Mouse (Mus musculus) gastrocnemius, adult 18-20 months (tissue): ENCODE measurements at regions not wholly inside any gene's neighbourhood (a gene's known extent, or its start where the extent isn't known, plus 50 kb on each side); places are given as distances from the start of the nearest gene placed in this dataset.
"Not testable (repeated sequence)": the region's sequence is repeated elsewhere in the genome, so short reads cannot be mapped to it uniquely, and the experiment has no call there.

ENCODE experiments used
- DNase-seq: peaks from one replicate; pipeline ENCODE4 v3.0.0; 2021; ENCODE audit warnings: low spot score

- no peak for DNase-seq
These were observed 149.3 kb upstream of the Kctd3 start for GRCm38 (mm10) chr1:189156906-189157305.

DNA sequence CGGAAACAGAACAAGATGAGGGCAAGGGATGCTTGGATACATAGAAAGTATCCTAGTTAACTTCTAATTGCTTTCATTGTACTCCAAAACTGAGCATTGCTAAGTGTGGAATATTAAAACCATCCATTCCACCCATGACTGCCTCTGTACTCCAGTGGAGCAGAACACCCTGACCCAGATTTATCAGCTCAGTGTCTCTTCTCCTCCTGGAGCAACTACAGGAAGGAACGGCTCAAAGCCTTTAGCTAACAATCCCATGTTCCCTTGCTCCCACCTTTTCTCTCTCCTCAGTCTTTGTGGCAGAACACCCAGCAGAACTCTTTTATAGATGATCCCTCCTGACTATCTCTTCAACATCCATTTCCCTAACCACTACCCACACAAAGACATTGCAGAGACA is 146.7 kb upstream of the Kctd3 start:
- no peak for DNase-seq

- no peak for DNase-seq
These were observed 145.5 kb upstream of the Kctd3 start for GRCm38 (mm10) chr1:189153150-189153549.

GRCm38 (mm10) chr1:189142982-189143451 is 135.4 kb upstream of the Kctd3 start:
- DNase-seq: no peak

- no peak for DNase-seq
These were observed 134.9 kb upstream of the Kctd3 start for GRCm38 (mm10) chr1:189142551-189142950.

- no peak for DNase-seq
These were observed 134.1 kb upstream of the Kctd3 start for GRCm38 (mm10) chr1:189141694-189142093.

- DNase-seq: no peak
These were observed 129.2 kb upstream of the Kctd3 start for GRCm38 (mm10) chr1:189136731-189137385.

DNA sequence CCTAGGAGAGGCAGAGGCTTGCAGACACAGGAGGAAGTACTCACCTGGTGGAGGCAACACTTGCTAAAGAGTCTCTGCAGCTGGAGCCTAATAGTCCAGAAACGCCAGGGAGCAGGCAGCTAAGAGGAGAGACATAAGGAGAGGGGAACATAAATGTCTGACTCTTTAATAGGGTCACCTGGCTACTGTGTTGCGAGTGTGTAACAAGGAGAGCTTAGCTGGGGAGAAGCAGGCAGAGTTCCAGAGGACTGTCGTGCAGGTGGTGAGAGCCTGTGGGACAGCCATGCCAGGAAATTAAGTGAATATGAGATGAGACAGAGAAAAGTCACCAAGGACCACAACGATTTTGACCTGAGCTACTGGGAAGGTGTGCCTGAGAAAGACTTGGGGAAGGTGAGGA is 128.2 kb upstream of the Kctd3 start:
- DNase-seq: no peak

GRCm38 (mm10) chr1:189128706-189129105 is 121.1 kb upstream of the Kctd3 start:
- DNase-seq: no peak

GRCm38 (mm10) chr1:189128246-189128645 is 120.6 kb upstream of the Kctd3 start:
- DNase-seq: not testable (repeated sequence)

DNA sequence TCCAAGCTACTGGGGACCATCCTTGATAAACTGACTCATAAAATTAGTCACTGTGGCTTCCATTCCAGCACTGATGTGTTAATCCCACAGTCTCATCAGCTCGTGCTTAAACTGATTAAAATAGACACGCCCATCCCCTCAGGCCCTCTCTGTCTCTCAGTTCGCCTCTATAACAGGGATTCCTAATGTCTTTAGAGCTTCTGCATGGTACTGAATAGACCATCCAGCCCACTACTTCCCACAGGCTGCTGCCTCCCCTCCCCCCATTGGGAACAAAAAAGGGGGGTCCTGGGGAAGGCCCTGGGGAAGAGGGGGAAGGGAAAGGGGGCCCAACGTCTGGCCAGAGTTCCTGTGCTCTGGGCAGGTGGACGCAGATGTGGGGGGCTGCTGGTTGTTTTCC is 119.7 kb upstream of the Kctd3 start:
- no peak for DNase-seq

DNA sequence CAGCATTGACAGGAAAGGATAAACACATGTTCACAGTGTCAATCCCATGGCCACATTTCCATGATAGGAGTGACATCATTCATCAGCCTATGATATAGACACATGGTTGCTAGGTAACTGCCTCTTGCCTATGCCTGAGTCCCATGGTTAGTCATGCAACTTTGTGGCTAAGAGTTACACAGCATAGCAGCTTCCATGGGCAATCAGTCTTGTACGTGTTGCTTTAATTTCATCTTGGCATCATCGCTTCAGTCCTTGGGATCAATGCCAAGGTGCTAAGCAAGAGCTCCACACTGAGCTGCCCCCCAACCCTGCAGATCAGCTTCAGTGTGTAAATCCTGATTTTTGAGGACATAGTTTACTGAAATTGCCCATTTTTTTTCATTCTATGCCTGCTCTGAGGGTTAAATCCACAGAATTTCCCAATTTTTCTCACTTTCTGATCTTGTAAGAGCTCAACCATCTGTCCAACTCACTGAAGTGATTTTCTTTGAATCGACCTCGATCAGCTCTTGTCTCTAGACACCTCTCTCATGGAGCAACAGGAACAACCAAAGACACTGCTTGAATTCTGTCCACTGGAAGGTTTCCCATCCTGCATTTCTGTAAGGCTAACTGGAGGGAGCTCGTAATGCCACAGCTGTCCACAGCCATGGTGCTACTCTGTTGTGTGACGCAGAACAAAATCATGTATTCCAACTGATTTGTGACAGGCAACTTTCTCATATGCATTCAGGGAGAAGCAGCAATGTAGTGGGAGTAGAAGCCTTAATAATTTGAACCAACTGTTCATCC is 112.5 kb upstream of the Kctd3 start:
- no peak for DNase-seq

DNA sequence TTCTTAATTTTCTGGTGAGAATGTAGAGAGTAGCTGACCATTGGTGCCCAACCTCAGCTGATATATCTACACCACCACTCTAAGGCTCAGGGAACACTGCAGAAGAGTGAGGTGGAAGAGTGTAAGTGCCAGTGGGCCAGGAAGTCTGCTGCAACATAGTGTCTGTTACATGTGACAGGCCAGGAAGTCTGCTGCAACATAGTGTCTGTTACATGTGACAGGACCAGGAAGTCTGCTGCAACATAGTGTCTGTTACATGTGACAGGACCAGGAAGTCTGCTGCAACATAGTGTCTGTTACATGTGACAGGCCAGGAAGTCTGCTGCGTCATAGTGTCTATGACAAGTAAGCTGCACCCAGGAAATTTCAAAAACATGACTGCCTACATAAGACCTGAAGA is 111.4 kb upstream of the Kctd3 start:
- DNase-seq: not testable (repeated sequence)

DNA sequence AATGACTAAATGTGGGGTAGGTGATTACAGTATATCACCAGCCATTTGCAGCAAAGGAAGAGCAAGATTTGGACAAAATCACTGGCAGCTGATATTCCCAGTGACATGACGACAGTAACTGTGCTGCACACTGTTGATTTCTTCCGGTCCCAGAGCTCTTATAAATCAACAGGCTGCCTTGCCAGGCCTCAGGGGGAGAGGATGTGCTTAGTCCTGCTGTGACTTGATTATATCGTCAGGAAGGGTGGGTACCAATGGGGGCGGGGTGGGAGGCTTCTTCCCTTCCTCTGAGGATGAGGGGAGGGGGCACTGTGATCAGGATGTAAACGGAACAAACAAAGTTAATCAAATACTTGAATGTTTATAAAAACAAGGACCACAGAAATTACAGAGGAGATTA is 110.9 kb upstream of the Kctd3 start:
- no peak for DNase-seq

- DNase-seq: no peak
These were observed 108.3 kb upstream of the Kctd3 start for GRCm38 (mm10) chr1:189115914-189116313.

DNA sequence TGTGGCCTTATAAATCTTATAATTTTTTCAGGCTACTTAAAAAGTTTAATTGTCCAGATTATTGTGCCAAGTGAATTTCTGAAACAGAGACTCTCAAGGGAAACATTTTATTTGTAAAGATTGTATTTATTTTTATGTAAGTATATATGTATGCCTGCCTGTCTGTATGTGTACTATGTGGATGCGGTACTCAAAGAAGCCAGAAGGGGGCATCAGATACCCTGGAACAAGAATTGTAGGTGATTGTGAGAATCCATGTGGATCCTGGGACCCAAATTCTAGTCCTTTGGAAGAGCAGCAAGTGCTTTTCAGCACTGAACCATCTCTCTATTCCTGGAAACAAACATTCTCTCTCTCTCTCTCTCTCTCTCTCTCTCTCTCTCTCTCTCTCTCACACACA is 107.6 kb upstream of the Kctd3 start:
- DNase-seq: no peak

- DNase-seq: no peak
These were observed 100.8 kb upstream of the Kctd3 start for GRCm38 (mm10) chr1:189108260-189109035.

DNA sequence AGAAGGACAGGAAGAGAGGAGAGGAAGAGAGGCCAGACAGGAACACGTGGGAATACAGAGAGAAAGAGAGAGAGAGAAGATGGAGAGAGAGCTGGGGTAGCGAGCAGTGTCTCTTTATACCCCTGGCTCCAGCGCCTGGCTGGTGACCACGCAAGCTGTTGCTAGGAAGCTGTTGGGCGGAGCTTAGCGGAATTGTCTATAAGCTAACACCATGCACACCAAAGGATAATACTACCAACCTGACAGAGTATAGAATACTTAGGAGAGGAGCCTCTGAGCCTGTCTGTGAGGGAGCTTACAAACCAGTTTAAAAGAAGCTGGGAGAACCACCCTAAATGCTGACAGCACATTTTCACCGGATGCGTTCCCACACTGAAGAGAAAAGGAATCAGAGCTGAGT is 100.2 kb upstream of the Kctd3 start:
- DNase-seq: no peak

DNA sequence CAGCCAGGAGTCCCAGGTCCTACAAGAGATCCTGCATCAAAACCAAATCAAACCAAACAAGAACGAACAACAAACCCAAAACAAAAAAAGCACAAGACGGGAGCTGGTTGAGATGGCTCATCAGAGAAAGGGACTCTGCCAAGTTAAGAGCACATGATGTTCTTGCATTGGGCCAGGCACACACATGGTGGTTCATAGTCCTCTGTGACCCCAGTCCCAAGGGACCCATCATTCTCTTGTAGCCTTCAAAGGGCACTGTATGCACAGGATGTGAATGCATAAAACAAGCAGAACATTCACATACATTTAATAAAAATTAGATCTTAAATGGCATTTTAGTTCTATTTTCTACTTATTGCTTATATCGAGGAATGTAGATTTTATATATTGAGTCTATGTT is 99.5 kb upstream of the Kctd3 start:
- DNase-seq: no peak

GRCm38 (mm10) chr1:189105276-189105675 is 97.6 kb upstream of the Kctd3 start:
- DNase-seq: no peak

GRCm38 (mm10) chr1:189102781-189103180 is 95.1 kb upstream of the Kctd3 start:
- no peak for DNase-seq

DNA sequence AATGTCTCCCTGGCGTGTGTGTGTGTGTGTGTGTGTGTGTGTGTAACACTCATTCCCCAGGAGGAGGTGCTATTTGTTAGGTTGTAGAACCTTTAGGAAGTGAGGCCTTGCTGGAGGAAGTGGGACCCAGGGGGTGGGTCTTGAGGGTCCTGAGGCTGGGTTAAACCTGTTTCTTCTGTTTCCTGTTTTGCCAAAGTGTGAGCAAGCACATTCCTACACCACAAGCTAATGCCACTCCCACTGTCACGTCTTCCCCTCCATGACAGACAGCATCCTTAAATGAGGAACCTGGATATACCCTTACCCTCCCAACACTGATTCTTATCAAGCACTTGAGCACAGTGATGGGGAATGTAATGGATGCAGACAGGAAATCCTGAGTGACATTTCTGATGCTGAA is 91.5 kb upstream of the Kctd3 start:
- no peak for DNase-seq
